Mouse (Mus musculus) gastrocnemius, postnatal 36 days (tissue): ENCODE measurements around the gene Brwd1. TPM values are rescaled to one million over a fixed set of nuclear protein-coding genes. Genes with fewer than 3 reads are reported as not detected.
"Not testable (repeated sequence)": the region's sequence is repeated elsewhere in the genome, so short reads cannot be mapped to it uniquely, and the experiment has no call there.

ENCODE experiments used
- DNase-seq, 2 experiments: peaks; one replicate each; pipeline ENCODE4 v3.0.0; 2022
- intact Hi-C: fragments of 180-260 bp; cut with DNase I; formaldehyde crosslinking; loops from one replicate; pipeline ENCODE4 v1.15.1; 2025
- total RNA-seq, 2 experiments: library from RNA; stranded (reverse); gene quantifications; 2 replicates each; pipeline ENCODE4 v1.2.3; 2021

Gene Brwd1
- total RNA-seq, 2 experiments from 2014 or later = 51.2 to 56.2 TPM

DNA sequence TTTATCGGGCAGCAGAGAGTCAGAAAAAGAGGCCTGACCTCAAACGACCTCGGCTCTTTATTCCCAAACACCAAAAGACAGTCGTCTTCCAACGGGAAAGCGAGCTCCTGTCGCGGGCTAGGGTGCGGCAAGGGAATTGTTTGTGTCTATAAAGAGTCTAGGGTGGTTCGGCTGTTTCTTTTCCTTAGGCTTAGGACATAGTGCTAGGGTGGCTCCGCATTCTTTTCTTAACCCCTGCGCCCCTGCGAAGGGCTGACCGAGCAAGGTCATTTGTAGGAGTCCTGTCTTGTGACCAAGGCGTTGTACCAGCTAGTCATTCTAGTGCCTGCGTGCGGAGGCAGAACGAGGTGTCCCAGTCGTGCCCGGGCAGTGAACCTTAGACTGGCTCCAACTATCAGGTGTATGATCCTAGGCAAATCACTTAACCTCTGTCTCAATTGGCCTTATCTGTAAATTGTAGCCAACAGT lies 887 bp upstream of the Brwd1 start:
- DNase-seq = peak; percentile 16 to 43

DNA sequence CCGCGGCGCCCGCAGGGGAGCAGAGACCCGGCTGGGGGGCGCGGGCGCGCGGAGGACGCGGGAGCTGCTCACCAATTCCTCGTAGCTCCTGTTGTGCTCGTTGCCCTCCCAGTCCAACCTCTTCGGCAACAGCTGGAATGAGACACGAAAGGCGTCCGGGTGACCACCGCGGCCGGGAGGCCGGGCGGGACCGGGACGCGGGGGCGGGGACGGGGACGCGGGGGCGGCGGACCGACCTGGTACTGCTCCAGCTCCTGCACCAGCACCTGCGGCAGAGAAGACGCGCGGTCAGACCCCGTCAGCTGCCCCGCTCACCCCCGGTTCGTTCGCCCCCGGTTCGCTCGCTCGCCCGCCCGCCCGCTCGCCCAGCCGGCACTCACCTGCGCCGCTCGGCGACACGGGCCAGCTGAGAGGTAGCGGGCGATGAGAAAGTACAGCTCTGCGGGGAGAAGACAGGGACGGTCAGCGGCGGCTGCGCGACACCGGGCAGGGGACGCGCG lies 534 bp downstream of the Brwd1 start:
- intact Hi-C loops = loop anchor here (5.0 kb wide), 1 partner anchor 46 kb away; the partner anchor contains the start of gene Hmgn1
- peak; percentile 30 to 59 for DNase-seq

More for the DNA sequence above, 887 bp upstream of the Brwd1 start:
- intact Hi-C loops = loop anchor here (5.0 kb wide), 1 partner anchor 44 kb away; the partner anchor contains the start of gene Hmgn1

DNA sequence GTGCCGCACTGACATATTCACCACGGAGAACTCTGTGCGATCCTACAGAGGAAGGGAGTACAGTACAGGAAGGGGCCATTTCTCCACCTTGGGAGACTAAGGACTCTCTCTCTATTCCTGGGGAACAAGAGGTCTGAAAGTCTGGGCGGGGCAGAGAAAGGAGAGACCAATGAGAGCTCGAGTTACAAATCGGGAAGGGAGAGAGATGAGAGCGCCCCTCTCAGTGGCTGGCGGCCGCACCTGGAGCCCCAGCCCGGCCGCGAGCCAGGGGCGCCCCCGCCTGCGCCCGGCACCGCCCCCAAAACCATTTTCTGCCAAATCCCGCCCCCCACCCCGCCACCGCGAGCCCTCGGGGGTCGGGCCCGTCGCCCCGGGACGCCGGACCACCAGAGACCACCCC lies 995 bp downstream of the Brwd1 start:
- peak; percentile 79 to 90 for DNase-seq
- intact Hi-C loops = loop anchor here (5.0 kb wide), 1 partner anchor 46 kb away; the partner anchor contains the start of gene Hmgn1

DNA sequence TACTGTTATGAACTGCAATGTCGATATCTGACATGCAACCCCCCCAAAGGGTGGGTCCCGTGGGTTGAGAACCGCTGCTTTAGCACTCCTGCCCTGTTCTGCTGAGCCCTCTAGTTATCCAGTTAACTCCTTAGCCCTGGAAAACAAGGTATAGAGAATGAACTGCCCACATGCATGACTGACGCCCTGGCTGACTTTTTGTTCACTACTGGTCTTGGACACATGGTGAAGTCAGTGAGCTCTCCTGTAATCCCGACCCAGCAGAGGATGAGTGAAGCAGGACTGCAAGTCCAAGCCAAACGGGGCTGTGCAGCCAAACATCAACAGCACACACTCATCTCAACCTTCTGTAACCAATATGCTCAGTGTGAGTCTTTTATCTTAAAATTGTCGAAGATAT lies 1.8 kb downstream of the Brwd1 start:
- intact Hi-C loops = loop anchor here (5.0 kb wide), 1 partner anchor 47 kb away; the partner anchor contains the start of gene Hmgn1
- DNase-seq = no peak

DNA sequence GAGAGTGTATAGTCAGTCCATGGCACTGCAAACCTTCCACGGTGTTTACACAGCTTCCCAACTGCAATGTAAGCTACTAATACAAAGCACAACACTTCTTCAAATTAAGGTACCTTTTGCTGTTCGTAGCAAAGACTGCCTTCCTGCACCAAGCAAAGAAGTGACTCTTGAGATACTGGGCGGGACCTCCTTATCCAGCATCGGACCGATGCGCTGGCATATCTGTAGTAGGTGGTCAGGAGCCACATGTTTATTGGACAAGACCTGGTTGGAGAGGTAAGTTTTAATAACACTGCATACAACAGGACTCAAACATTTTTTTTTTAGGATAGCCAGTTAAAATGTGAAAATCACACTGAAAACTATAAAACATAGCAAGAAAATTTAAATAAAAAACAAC lies 14.0 kb downstream of the Brwd1 start:
- intact Hi-C loops = no loop called here
- no peak for DNase-seq

DNA sequence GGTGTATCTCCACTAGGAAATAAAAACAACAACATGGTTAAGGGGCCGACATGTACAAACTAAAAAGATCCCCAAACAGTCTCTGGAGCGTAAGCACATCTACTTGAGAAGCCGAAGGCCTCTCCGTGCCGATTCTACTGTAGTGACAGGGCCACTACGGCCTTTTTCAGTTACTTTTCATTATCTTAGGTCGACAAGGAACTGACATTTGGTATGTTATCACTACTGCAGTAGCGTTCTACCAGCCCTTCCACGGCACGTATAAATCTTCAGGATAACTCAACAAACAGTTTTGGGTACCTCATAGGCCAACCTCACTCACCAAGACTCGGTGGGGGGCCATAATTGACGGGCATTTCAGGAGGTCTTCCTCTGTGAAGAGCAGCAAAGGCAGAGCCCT lies 16.2 kb downstream of the Brwd1 start:
- DNase-seq = no peak
- intact Hi-C loops = no loop called here

DNA sequence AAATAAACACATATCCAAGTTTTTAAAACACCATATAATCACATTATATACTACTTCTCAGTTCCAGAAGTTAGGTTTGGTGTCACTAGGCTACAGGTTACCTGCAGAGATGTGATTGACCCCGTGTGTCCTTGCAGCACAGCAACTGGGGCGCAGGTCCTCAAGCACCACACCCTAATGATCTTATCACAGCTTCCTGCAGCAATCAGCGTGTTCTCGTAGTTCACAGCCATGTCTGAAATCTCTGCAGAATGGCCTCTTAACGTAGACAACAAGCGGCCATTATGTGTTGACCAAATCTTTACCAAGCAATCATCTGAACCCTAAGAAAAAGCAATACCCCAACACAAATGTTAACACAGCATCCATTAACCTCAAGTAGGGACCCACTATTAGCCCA lies 17.7 kb downstream of the Brwd1 start:
- DNase-seq = no peak

DNA sequence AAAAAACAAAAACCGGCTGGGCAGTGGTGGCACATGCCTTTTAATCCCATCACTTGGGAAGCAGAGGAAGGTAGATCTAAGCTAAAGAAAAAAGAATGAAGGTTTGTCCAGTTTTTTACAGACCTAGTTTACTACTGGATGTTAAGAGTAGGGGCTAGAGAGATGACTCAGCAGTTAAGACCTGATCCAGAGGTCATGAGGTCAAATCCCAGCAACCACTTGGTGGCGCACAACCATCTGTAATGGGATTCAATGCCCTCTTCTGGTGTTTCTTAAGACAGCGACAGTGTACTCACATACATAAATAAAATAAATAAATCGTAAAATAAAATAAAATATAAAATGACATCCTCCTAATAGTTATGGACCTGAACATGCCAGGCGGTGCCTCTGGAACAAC lies 38.2 kb downstream of the Brwd1 start:
- intact Hi-C loops = loop anchor here (2.0 kb wide), 1 partner anchor 109 kb away; no protein-coding TSS in a partner anchor
- DNase-seq = peak; percentile 33 to 37

More for the DNA sequence above, 17.7 kb downstream of the Brwd1 start:
- intact Hi-C loops = no loop called here

DNA sequence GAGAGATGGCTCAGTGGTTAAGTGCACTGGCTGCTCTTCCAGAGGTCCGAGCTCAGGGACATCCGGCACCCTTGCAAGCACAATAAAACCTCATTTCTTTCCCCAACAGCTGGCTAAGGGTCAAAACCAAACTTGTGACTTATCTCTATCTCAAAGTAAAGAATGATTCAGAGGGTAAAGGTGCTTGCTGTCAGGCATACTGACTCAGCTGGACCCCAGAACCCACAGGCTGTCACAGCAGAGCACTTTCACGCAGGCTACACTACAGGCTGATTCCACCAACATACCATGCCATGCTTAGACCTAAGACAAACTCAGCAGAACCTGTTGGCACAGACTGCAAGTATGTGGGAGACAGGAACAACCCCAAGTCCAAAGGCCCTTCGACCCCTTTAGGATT lies 41.6 kb downstream of the Brwd1 start:
- DNase-seq = no peak
- intact Hi-C loops = no loop called here

DNA sequence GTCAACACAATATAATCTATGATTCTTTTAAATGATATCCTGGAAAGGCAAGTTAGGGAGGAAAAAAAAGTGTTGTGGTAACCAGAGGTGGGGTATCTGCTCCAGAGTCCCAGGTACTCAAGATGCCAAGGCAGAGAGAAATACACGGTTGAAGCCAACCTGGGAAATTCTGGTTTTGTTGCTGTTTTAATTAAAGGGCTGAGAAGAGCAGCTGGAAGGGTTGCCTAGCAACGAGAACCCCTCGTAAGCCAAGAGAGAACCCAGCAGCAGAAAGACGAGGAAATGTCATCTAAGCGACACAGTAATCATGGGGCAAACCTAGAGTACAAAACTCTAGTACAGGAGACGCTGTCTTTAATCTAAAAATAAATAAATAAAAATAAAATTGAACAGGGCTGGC lies 42.8 kb downstream of the Brwd1 start:
- intact Hi-C loops = no loop called here
- no peak for DNase-seq

DNA sequence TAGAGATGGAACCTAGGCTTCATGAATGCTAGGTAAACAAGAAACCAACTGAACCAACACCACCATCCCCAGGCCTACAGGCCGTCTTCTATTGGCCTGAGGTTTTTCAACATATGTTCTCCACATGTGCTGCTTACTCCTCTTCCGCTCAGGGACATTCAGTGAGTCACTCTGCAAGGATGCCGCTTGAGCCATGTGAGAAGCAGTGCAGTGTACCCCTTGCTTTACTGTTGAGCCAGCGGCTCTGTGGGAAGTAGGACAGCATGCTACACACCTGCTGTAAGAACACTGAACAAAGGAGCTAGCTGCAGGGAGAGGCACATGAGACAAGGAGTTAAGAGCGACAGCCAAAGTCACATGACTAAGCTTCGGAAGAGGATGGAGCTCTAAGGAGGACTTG lies 47.9 kb downstream of the Brwd1 start:
- DNase-seq = no peak
- intact Hi-C loops = no loop called here

DNA sequence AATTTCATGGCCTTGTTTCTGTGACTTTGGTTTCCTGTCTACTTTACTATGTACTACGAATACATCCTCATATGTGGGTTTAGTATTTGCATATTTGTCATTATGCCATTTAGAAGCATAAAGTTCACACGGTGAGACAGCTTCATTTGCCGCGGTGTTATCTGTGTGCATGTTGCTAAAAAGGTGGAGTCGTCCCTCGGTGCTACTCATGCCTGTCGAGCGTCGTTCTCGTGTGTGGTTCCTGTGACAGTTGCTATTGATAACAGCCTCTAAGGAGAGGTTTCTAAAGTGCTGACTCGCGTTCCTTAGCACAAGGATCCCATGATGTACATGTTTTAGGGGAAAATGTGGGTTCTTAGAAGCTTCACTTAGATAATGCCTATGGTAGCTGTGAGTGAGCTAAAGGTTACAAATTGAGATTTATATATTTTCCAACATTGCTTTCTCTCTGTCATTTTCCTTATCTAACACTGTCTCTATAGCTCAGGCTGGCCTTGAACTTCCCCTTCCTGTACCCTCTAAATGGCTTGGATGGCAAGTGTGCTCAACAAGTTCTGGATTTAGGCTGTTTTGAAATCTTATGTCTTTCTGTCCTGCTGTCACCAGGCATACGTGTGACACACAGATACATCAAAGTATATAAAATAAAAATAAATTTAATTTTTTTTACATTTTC lies 49.8 kb downstream of the Brwd1 start:
- DNase-seq = no peak
- intact Hi-C loops = no loop called here

DNA sequence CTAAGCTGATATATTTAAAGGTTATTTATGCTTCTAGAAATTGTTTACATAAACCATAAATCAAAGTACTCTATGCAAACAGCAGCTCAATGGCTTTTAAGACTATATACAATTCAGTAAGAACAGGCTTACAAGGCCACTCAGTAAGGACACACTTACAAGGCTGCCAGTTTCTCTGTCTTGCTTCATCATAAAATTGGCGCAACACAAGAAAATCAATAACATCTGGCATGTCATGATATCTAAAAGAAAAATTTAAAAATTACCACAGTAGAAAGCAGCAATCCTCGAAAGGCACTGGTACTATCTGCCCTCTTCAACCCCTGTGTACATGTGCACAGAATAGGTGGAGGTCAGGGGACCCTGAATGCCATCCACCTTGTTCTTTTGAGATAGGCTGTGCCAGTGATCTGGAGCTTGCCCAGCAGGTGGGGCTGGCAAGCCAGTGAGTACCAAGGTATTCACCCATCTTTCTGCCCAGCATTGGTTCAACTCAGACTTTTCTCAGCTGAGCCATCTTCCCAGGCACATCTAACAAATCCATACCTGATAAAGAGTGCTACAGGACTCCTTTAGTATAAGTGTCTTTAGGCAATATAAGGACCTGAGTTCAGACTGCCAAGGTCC lies 51.7 kb downstream of the Brwd1 start:
- no peak for DNase-seq
- intact Hi-C loops = no loop called here

DNA sequence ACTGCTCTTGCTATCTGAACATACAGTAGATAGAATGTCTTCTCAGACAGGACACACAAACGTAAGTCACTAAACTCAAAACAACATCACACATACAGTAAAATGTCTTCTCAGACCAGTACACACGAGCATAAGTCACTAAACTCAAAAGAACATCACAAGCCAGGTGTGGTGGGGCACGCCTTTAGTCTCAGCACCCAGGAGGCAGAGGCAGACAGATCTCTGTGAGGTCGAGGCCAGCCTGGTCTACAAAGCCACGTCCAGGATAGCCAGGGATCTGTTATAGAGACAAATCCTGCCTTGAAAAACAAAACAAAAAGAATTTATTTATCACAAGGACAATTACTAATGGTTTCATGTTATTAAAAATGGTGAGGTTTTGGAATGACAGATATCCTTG lies 56.1 kb downstream of the Brwd1 start:
- intact Hi-C loops = no loop called here
- no peak for DNase-seq

DNA sequence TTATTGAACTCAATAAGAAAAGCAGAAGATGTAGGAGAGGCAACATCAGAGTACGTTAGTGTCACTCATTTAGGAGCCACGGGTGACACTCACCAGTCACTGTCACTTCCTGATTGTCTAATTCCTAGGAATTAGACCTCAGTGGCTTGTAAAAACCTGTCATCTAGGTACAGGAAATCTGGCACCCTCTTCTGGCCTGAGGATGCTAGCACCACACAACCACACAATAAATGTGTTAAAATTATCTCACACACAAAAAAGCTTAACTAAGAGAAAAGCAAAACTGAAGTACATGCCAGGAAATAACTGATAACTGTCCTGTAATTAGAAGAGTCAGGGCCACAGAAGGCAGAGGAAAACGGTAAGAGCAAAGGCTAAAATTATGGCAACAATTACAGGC lies 57.1 kb downstream of the Brwd1 start:
- intact Hi-C loops = no loop called here
- no peak for DNase-seq

DNA sequence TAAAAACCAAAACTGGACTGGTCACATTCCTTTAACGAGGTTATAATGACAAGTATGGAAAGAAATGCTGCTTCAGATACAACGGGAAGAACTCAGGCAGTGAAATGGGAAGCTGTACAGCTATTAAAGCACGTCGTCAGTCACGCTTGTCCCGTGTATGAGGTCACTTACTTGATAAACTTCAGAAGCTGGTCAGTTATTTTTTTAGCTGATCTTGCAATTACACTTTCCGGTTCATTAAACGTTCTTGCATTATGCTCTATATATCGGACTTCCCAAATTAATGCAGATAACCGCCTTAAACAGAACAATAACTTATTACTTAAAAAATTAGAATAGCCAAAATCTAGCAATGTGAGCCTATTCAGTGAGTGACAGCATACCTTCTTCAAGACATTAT lies 61.3 kb downstream of the Brwd1 start:
- no peak for DNase-seq
- intact Hi-C loops = no loop called here

DNA sequence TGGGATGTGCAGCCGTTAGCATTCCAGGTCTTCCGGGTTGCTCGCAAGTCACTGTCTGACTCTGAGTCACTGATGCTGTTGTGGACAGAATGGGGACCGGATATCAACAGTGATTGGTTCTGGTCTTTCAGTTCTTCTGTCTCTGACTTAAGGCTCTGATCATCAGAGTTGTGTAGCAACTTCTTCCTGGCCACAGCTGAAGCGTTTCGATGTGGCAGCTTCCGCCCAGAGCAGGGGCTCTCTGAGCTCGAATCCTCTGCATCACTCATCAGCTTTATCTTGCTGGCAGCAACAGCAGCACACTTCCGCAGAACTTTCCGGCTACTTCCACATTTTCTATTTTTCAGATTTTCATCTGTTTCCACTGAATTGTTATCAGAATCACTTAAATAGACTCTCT lies 73.2 kb downstream of the Brwd1 start:
- intact Hi-C loops, DNase-seq: not testable (repeated sequence)

DNA sequence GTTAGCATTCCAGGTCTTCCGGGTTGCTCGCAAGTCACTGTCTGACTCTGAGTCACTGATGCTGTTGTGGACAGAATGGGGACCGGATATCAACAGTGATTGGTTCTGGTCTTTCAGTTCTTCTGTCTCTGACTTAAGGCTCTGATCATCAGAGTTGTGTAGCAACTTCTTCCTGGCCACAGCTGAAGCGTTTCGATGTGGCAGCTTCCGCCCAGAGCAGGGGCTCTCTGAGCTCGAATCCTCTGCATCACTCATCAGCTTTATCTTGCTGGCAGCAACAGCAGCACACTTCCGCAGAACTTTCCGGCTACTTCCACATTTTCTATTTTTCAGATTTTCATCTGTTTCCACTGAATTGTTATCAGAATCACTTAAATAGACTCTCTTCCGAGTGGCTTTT lies 78.0 kb downstream of the Brwd1 start:
- intact Hi-C loops = not testable (repeated sequence)

DNA sequence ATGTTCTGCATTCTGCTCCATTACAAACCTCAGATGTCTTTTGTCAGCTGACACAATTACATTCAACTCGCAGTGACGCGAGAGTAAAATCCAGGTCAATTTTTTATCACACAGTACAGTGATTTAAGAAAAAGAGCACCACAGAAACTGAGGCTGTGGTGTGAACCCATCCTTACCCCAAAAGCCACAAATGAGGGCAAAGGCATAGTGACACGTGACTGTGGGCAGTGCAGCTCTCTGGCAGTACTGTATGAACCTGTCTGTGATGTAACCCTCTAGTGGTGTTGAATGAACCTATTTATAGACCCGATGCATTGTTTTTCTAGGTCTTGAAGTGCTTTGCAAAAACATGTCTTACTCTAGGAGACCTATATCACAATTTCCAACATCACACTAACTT lies 83.0 kb downstream of the Brwd1 start:
- no peak for DNase-seq
- intact Hi-C loops = no loop called here

More for the DNA sequence above, 78.0 kb downstream of the Brwd1 start:
- DNase-seq = not testable (repeated sequence)

DNA sequence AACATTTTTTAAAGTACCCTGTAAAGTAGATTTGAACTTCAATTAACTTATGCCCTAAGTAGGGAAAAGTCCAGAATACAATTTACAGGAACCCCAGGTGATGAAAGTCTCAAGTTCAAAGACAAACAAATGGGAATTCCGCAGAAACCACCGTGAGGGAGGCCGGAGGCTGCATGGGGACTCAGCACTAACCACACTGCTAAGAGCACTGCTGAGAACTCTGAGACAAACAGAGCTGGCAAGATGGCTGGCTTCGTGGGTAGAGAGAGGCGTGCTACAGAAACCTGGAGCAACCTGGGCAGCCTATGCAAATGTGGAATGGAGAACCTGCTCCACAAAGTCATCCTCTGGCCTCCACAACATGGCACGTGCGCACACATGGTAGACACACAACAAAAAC lies 86.2 kb downstream of the Brwd1 start:
- DNase-seq = no peak
- intact Hi-C loops = no loop called here

DNA sequence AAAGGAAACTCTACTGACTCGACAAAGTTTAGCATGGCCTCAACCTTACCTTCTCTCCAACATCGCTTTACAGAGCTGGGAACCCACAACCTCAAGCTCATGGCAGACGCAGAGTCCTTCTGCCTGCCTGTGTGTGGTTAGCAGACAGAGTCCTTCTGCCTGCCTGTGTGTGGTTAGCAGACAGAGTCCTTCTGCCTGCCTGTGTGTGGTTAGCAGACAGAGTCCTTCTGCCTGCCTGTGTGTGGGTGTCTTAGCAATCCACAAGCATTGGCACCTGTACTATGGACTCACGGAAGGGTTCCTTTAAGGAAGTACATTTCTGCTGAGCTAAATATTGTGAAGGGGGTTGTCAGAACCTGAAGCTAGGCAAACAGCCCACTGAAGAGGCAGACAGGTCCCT lies 87.8 kb downstream of the Brwd1 start:
- intact Hi-C loops, DNase-seq: not testable (repeated sequence)

DNA sequence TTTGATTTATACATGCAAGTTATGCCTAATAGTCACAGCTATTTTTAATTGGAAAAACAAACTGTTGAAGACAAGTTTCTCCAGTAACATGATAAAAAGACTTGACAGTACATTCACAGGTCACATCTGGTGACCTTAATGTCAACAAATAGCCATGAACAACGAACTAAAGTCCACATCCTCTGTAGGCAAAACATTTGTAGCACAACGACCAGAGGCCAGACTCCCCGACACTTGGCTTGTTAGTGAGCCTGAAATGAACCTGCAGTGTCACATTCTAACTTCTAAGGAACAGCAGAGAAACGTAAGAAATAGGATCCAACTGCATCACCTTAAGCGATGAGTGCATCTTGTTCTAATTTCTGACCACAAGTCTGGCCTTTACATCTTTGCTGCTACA lies 89.7 kb downstream of the Brwd1 start:
- intact Hi-C loops = no loop called here
- no peak for DNase-seq
